Mouse (Mus musculus) thymus, adult 2 months (tissue): ENCODE results near the gene Hadha. TPM values are rescaled to one million over a fixed set of nuclear protein-coding genes. Genes with fewer than 3 reads are reported as not detected.
A peak's percentile ranks its signal among the peaks of the same experiment; 100 is the strongest.

ENCODE experiments used
- DNase-seq: peaks from one replicate; pipeline ENCODE4 v3.0.0; 2021
- H3K27ac ChIP-seq: fragments of 200-500 bp; 2 replicates; pipeline ENCODE4 v1.5.1; 2012; ENCODE audit warnings: low read length, control low read depth; ENCODE audit not compliant: control insufficient read depth, insufficient read depth
- H3K27me3 ChIP-seq: fragments of 200-500 bp; 2 replicates; pipeline ENCODE4 v1.6.1; 2012; ENCODE audit warnings: mild to moderate bottlenecking, low read length, moderate library complexity, mixed read lengths; ENCODE audit not compliant: control insufficient read depth, insufficient read depth
- H3K36me3 ChIP-seq: fragments of 200-500 bp; 2 replicates; pipeline ENCODE4 v1.6.1; 2012; ENCODE audit warnings: mild to moderate bottlenecking, low read length, moderate library complexity; ENCODE audit not compliant: control insufficient read depth, insufficient read depth
- H3K4me1 ChIP-seq: fragments of 200-500 bp; replicated peaks from 2 replicates; pipeline ENCODE4 v1.6.1; 2012; ENCODE audit warnings: low read length; ENCODE audit not compliant: control insufficient read depth, insufficient read depth
- H3K4me3 ChIP-seq: fragments of 200-500 bp; 2 replicates; pipeline ENCODE4 v1.5.1; 2012; ENCODE audit warnings: mild to moderate bottlenecking, low read length, control low read depth, moderate library complexity; ENCODE audit not compliant: control insufficient read depth, insufficient read depth
- CTCF ChIP-seq: fragments of 200-500 bp; IDR thresholded peaks from 2 replicates; pipeline ENCODE4 v1.5.1; 2012; ENCODE audit warnings: mild to moderate bottlenecking, control low read depth, low read length, moderate library complexity, borderline replicate concordance; ENCODE audit not compliant: control insufficient read depth, poor library complexity, insufficient read depth; ENCODE audit errors: extremely low read depth
- POLR2A ChIP-seq: fragments of 200-500 bp; IDR thresholded peaks from 2 replicates; pipeline ENCODE4 v1.6.1; 2012; ENCODE audit warnings: mild to moderate bottlenecking, low read length, control low read depth, moderate library complexity; ENCODE audit not compliant: control insufficient read depth, poor library complexity, insufficient read depth; ENCODE audit errors: extremely low read depth
- WGBS: fragments of 180-500 bp; shearing (Covaris S2); methylation state at CpG from one replicate; pipeline ENCODE4 v1.1.7; 2018; 5-methylcytosine and 5-hydroxymethylcytosine counted together
- polyA plus RNA-seq: library from polyadenylated mRNA; depleted of rRNA; stranded (reverse); fragments of >200 nt; gene quantifications from 2 replicates; pipeline ENCODE4 v1.2.3, GENCODE M21; 2012

The Hadha gene
- polyA plus RNA-seq, 1 experiment: 80.5 TPM

DNA sequence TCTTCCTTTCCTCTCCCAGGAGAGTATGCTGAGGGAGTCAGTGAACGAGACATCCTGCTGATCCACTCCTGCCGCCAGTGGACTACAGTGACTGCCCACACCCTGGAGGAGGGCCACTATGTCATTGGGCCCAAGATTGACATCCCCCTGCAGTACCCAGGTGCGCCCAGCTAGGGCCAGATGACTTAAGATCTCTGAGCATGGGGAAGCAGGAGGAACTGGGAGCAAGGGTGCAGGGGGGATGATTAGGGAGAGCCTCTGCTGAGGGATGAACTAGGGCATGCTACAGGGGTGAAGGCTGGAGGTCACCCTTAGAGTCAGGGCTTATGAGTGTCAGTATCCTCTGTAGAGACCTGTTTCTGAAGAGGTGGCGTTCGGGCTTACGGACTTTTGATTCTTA, 46.7 kb downstream of the Hadha start:
- no peak overlapping the region for H3K27ac ChIP-seq
- TF ChIP-seq POLR2A (no peak), CTCF (no peak)
- no peak overlapping the region for H3K4me3 ChIP-seq
- DNase-seq: no peak
- WGBS: 92% methylated on average over 6 of the region's 6 CpGs
- H3K4me1 ChIP-seq: peaks cover 4% of the 10 kb centered on the region
- peaks cover 21% of the 10 kb centered on the region for H3K27me3 ChIP-seq
- H3K36me3 ChIP-seq: no peaks in the 10 kb centered on the region

DNA sequence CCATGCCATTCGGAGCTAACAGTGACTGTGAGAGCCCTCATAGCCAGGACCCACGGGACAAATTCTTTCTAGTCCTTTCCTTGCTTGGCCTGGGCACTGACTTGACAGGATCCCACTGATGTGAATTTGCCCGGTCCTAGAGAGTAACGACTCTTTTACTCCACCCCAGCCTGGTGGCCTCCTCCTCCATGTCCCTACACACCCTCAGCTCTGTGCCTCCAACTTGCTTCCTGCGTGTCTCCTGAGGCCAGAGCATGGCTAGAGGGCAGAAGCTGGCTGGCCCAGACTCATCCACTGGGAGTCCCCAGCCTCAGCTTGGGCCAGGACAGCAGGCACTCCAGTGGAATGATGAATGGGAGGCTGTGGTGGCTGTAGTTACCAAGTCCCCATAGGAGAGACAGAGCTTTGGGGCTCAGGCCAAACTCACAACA, 47.3 kb downstream of the Hadha start:
- no peak overlapping the region for H3K27ac ChIP-seq
- H3K4me1 ChIP-seq: peaks cover 4% of the 10 kb centered on the region
- H3K4me3 ChIP-seq: no peak overlapping the region
- no peaks in the 10 kb centered on the region for H3K36me3 ChIP-seq
- peaks cover 21% of the 10 kb centered on the region for H3K27me3 ChIP-seq
- DNase-seq: no peak
- 33% methylated on average over 5 of the region's 5 CpGs for WGBS
- TF ChIP-seq POLR2A (no peak), CTCF (no peak)

DNA sequence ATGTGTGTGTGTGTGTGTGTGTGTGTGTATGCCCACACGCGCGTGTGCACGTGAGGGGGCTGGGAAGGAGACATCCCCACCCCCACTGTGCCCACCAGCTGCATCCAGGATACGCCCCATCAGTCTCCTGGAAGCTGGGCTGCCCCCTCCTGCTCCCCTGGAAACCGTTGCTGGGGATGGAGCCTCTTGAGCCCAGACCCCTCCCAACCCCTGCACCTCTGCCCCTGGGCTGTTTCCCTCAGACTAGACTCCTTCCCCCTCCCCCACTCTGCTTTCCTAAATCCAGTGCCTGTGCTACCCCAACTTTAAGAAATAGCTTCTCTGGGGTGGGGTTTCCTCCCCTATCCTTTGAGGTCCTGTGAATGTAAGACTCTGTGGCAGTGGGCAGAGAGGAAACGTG, 47.8 kb downstream of the Hadha start:
- Histone ChIP-seq H3K27ac (no peak overlapping the region), H3K27me3 (peaks cover 21% of the 10 kb centered on the region), H3K36me3 (no peaks in the 10 kb centered on the region), H3K4me1 (peaks cover 4% of the 10 kb centered on the region), H3K4me3 (no peak overlapping the region)
- TF ChIP-seq CTCF (no peak), POLR2A (no peak)
- 36% methylated on average over 7 of the region's 7 CpGs for WGBS
- DNase-seq: no peak

DNA sequence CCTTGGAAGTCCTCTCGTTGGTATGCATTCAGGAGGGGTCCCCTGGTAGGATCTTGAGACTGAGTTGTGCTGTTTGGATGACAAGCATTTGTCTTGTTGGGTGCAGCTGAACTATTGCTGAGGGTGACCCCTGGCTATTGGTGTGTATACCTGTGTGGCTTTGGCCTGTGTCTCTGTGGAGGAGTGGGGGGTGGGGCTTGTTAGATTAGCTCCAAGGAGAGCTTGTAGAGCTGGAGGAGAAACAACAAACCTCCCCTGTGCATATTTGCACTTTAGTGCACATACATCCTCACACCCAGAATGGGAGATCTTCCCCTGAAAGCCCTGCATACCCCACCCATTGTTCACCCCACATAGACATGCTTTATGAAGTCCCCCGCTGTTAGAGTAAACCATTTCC, 48.2 kb downstream of the Hadha start:
- no peaks in the 10 kb centered on the region for H3K36me3 ChIP-seq
- peaks cover 4% of the 10 kb centered on the region for H3K4me1 ChIP-seq
- DNase-seq: no peak
- H3K27me3 ChIP-seq: peaks cover 21% of the 10 kb centered on the region
- no peak overlapping the region for H3K27ac ChIP-seq
- H3K4me3 ChIP-seq: no peak overlapping the region
- WGBS: 33% methylated on average over 2 of the region's 2 CpGs
- TF ChIP-seq POLR2A (no peak), CTCF (no peak)

DNA sequence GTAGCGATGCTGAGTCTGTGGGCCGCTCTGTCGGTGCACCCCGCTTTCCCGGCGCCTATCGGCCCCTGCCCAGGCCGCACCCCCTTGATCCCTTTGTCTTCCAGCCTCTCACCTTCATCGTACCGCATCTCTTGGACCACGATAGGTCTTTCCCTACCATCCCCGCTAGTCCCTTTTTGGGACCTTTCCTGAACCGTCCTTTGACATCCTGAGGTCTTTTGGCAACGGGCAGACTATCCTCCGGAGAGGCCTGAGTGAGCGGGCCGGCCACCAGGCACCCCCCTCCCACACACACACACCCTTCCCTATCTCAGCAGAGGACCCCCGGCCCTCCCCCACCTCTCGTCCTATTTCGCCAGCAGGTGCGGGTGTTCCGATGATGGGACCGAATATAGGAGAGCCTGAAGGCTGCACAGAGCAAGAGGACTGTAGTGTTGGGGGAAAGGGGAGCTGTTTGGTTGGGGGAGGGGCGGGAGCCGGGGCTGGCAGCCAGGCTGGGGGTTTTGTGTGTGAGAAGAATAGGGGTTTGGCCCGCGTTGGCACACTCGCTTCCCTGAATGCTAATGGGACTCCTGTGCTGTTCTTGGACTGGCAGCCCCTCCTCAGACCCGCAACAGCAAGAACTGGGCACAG, 49.2 kb downstream of the Hadha start, which contains the start of gene 3110082J24Rik:
Gene 3110082J24Rik, minus strand, starts transcription at position 419 of the 633 bp plus-strand sequence.
- no peak for DNase-seq
- Histone ChIP-seq H3K4me1 (peaks cover 4% of the 10 kb centered on the region), H3K4me3 (peak within 1 kb of the TSS; percentile 21; the same call in 1 of the 2 replicates), H3K27me3 (peaks cover 21% of the 10 kb centered on the region), H3K36me3 (no peaks in the 10 kb centered on the region), H3K27ac (no peak within 1 kb of the TSS)
- no peak for TF ChIP-seq CTCF
- no peak for TF ChIP-seq POLR2A
- WGBS: 9% methylated on average over 29 of the region's 29 CpGs

DNA sequence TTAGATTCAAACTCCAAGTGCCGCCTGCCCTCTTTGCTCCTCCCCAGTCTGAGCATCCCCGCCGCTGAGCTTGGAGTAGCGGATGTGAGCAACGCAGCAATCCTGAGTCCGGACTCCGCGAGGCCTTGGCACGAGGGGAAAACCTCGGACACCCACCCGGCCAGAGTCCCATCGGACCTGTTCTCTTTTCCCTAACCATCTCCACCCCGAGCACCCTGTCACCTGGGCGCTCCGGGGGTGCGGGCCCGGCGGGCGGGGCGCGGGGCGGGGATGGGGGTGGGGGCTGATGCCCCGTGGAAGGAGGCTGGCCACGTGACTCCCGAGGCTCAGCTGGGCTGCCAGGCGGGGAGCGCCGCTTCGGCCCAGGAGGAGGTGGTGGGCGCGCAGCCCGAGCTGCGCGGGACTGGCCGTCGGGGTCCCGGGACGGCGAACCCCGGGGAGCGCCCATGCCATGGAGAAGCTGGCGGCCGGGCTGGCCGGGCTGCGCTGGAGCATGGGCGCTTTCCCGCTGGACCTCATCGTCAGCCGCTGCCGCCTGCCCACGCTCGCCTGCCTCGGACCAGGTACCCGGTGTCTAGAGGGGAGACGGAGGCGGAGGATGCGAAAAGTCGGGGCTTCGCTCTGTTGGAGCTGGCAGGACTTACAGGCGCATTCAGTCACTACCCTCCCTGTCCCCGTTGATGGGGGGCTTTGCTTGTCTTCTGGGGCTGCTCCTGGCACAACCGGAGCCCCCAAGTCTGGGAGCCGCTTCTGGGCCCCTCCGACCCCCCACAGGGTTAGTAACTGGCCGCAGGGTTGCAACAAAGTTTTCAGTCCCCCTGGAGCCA, 49.9 kb downstream of the Hadha start, which contains the start of gene Garem2:
Gene Garem2, plus strand, starts transcription at position 321 of the 827 bp plus-strand sequence.
- H3K27ac ChIP-seq: no peak within 1 kb of the TSS
- peaks cover 21% of the 10 kb centered on the region for H3K27me3 ChIP-seq
- 4% methylated on average over 63 of the region's 65 CpGs for WGBS
- no peak for DNase-seq
- TF ChIP-seq POLR2A (no peak), CTCF (no peak)
- H3K36me3 ChIP-seq: no peaks in the 10 kb centered on the region
- peak within 1 kb of the TSS; percentile 21; the same call in 1 of the 2 replicates for H3K4me3 ChIP-seq
- H3K4me1 ChIP-seq: peaks cover 4% of the 10 kb centered on the region
